Mouse (Mus musculus) lung, adult 18-20 months (tissue): ENCODE data around the gene 1810049J17Rik.

Source experiments
- DNase-seq, 2 experiments: peaks; one replicate each; pipeline ENCODE4 v3.0.0; 2022; ENCODE audit warnings: mixed read lengths in 2 of 2

1810049J17Rik gene

GRCm38 (mm10) chr15:12346916-12347315 is 25.2 kb upstream of the 1810049J17Rik start:
- DNase-seq = no peak

DNA sequence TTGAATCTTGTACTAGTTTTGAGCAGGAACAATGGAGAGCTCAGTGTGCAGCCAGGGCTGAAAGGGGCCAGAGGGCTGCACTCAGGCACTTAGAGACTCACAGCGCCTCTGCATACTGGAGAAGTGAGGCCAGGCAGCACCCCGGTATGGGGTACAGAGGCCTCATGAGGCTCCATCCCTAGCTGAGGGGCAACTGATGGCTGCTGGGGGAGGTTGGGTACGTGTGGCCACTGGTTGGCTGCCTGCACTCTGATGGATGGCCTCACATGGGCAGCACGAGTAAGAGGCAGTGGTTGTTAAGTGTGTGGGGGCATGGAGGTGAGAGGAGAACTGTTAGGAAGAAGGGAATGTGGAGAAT is 19.7 kb upstream of the 1810049J17Rik start:
- no peak for DNase-seq

DNA sequence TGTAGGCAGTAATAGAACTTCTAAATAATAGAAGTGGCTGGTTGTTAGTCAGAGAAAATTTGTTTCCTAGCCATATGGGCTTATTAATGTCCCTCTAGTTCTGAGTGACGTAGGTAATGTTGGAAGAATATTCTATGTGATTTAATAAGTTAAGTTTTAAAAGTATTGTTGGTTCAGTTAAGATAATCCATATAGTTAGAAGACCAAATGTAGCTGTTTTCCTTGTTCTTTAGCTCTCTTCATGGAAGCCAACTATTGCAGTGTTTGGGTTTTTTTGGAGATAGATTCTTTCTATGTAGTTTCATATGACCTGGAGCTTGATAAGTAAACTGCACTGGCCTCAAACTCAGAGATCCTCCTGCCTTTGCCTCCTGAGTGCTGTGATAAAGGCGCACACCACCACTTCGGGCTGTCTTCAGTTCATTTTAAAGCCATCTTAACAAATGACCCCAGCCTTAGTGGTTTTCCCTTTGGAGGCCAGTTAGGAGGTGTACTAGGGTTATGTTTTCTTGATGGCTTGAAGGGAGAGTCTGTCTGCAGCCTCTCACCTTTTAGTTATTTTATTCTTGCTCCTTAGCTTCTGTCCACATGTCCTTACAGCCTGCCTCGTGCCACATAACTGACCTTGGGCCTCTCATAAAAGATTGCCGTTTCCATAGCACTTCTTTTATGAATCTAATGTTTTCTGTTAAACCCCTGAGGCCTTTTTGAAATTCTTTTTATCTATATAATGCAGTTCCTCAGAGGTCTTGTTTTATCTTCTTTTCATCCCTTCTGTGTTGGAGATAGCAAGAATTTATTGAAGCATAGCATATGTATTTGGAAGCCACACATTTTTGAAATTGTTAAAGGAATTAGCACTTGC is 19.1 kb upstream of the 1810049J17Rik start:
- no peak for DNase-seq

DNA sequence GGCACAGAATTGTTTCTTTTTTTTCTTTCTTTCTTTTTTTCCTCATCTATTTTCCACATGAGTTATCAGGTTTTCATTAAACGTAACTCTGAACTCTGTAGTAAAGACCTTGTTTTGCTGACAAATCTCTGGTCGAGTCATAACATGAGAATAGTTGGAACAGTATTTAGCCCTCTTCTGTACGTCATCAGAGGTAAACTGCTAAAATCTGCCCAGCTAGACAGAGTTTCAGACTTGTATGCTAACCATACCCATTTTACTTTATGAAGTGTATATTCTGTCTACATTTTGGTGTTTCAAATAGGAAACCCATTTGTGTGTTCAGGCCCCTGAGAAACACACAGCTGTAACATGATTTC is 16.1 kb upstream of the 1810049J17Rik start:
- no peak for DNase-seq

DNA sequence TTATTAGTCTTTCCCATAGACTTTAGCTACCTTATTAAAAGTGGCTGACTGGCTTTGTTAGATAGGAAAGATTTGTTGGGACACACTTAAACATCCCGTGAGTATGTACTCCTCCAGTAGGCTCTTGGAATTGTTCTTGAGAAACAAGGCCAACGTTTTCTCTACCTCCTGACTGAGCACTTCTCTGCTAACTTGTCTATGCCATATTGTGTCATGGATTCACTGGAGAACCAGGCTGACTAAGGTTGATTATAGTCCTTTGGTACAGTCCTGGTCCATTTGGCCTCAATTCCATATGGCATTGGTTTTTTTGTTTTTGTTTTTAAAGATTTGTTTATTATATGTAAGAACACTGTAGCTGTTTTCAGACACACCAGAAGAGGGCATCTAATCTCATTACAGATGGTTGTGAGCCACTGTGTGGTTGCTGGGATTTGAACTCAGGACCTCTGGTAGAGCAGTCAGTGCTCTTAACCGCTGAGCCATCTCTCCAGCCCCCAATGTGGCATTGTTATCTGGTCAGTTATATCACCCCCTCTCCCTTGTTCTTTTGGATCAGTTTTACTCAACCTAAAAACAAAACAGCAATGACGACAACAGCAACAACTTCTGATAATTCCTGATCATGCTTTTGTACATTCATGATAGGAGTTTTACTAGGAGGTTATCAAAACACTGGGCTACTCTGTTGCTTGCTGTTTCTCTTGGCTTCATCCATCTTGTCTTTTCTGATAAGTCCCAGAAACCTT is 15.5 kb upstream of the 1810049J17Rik start:
- DNase-seq = no peak

DNA sequence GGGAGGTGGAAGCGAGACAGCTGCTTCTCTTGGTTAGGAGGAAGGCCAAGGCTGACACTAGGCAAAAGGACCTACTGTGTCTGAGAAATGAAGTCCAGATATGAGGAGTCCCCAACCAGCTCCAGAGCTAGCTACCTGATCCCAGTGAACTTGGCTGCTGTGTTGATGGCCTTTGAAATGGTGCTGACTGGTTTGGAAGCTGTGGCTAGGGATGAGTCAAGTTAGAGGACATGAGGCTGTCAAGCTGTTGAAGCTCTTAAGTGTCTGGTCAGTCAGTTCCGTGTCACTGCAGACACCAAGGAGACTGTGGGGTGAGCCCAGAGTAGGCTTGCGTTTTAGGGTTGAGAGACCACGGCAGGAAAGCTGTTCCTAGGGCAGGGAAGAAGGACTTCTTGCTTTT is 12.7 kb upstream of the 1810049J17Rik start:
- DNase-seq = no peak

DNA sequence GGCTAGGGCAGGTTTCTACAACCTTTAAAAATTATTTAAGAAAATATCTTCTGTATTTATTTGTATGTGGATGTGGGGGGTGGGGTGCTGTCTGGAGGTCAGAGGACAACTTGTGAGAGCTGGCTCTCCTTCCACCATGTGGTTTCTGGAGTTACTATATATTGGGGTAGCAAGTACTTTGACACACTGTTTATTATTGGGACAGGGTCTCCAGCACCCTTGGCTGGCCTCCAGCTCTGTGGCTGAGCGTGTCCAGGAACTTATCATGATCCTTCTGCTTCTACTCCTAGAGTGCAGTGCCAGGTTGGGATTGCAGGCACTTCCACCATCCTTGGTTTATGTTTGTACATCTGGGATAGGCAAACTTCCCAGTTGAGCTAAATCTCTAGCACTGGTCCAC is 9.6 kb upstream of the 1810049J17Rik start:
- DNase-seq = no peak

DNA sequence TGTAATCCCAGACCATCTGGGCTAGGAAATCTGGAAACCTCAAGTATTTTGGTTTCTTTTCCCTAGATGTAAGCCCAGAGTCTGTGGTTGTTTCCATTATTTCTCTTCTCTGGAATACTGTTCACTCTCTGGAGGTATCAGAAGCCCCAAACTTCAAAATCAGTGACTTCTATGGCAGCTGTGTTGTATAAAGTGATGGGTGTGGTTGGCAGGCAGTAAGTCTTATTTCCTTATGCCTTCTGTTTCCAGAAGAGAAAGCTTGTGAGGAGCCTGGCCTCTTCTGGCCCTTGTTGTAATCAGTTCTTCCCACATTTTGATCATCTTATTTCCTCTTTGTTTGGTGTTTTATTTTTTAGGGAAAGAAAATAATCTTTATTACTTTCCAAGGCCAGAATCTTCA is 9.2 kb upstream of the 1810049J17Rik start:
- DNase-seq = no peak

GRCm38 (mm10) chr15:12330389-12330788 is 8.7 kb upstream of the 1810049J17Rik start:
- no peak for DNase-seq

DNA sequence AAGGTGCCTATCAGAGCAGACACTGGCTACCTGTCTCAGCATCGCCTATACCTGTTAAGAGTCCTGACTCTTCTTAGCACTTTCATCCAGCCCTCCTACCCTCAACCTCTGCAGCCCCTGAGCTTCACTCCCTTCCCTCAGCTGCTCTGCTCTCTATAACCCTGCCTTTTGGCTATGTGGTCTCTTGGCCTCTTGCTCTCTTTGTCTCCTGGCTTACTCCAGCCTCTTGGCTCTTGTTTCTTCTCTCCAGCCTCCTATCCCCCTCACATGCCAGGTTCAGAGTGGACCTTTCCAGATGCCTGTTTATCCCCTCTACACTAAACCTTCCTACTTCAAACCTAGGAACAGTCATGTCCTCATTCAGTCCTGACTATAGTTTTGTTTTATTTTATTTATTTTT is 2.6 kb upstream of the 1810049J17Rik start:
- DNase-seq = no peak

DNA sequence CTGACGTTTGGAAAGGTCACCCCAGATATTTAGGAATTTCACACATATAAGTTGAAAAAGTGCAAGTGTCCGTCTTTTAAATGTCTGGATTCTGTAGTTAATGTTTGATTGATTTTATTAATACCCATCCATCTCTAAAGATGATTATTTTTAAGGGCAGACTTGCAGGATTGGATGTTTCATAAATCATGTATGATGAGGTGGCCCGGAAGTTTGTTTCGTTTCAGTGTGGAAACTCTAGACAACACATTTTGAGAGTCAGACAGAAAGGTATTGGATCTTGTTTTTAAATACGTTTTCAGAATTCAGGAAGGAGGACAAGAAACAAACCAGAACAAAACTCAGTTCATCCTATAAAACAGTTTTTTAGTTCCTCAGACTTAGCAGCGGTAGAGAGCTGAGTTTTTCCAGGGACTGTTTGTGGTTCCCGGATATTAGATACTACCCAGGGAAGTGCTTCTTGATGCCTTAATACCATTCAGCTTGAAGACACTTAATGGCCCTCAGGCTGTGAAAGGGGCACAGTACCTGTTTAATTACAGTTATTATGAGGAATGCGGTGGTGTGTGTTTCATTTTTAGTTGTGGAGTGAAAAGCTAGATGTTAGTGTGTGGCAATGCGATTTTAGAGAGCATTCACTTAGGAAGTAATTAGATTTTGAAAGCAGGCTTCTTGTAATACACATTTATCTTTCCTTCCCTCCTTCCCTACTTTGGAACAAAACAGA is 1.1 kb upstream of the 1810049J17Rik start:
- no peak for DNase-seq

- peak; percentile 93 to 95 for DNase-seq
Measured at GRCm38 (mm10) chr15:12321091-12321787, 460 bp downstream of the 1810049J17Rik start, which contains the start of gene Golph3. Gene Golph3, plus strand, starts transcription at chr15:12321450.

DNA sequence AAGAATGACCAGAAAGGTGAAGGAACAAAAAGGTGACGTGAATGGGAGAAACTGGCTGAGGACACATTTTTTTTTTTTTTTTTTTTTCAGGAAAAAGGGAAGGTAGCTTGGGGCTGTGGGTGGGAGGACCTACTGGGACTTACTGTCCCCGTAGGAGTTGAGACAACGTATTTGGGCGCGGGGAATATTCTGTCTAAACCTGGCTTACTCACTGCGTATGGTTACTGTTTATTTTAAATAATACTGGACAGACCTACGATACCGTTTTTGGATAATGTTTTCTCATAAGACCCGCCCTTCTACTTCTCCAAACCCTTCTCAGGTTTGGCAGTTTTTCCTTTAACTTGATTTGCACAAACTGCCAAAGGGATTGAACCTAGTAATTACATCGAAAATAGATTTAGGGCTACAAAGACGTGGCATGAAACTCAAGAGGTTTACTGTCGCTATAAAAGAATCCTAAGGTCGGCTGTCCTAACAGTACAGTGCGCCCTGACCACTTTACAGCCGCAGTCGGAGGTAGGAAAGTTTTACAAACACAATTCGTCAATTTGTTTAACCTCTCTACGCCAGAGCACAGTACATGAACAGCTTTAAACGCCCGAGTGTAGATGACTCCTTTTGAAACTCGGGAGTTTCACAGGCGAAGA is 1.1 kb downstream of the 1810049J17Rik start:
- DNase-seq = no peak

- no peak for DNase-seq
Measured at GRCm38 (mm10) chr15:12319889-12320288, 1.8 kb downstream of the 1810049J17Rik start.

DNA sequence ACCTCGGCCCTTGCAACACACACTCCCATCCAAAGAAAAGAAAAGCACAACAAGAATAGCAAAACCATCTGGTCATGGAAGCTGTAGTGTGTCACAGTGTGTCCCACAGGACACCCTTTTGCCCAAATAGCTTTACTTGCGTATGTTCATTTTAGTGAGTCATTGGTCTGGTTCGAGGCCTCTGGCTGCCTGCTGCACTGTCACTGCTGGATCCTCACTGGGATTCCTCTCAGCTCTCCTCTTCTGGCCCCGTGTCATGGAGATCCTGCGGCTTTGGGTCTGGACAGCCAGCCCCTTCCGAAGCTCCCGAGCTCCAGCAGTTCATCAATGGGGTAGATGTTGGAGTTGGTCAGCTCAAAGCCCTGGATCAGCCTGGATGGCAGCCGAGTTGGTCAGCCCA is 3.2 kb downstream of the 1810049J17Rik start:
- DNase-seq = no peak

DNA sequence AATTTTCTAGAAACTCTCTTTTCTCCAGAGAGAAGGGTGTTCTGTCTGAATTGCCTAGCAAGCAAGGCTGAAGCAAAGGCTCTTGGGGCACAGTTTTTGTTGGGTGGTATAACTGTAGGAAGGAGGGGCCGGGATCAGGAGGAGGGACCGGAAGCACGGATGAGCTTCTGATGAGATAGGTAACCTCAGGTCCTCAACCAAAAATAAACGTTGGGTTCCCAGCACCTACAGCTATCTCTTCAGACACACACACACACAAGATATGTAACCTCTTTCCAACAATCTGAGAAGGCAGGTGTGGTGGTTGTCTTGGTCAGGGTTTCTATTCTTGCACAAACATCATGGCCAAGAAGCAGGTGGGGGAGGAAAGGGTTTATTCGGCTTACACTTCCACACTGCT is 4.4 kb downstream of the 1810049J17Rik start:
- no peak for DNase-seq

GRCm38 (mm10) chr15:12315996-12316395 is 5.7 kb downstream of the 1810049J17Rik start:
- DNase-seq = no peak

DNA sequence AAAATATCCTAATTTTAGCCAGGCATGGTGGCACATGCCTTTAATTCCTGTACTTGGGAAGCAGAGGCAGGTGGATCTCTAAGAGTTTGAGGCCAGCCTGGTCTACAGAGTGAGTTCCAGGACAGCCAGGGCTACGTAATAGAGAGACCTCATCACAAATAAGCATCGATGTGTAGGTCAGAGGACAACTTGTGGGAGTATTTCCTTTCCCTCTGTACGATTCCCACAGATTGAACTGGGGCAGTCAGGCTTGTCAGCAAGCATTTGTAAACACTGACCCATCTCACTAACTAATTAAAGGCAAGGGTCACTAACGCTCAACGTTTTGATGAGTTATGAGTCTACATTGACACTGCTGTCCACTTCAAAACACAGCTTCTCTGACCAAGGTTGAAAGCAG is 7.1 kb downstream of the 1810049J17Rik start:
- no peak for DNase-seq

- DNase-seq = peak; percentile 54 to 75
Measured at GRCm38 (mm10) chr15:12313255-12313654, 8.4 kb downstream of the 1810049J17Rik start.

DNA sequence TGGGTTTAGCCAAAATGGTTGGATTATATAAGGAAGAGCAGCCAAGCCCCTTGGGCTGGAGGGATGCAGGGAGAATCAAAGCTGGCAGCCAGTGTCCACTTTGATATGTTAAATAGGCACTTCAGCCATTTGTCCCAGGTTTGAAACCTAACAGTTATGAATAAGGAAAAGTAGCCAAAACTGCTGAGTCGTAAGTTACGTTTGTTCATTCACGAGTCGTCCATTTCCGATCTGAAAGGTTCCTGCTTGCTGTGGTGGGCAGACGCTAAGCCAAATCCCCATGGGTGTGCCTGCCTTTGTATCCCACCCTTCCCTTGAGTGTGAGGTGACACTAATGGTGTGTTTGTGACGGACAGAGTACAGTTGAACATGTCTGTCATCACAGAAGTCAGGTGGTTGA is 10.2 kb downstream of the 1810049J17Rik start:
- no peak for DNase-seq

GRCm38 (mm10) chr15:12310676-12311075 is 11.0 kb downstream of the 1810049J17Rik start:
- DNase-seq = no peak

DNA sequence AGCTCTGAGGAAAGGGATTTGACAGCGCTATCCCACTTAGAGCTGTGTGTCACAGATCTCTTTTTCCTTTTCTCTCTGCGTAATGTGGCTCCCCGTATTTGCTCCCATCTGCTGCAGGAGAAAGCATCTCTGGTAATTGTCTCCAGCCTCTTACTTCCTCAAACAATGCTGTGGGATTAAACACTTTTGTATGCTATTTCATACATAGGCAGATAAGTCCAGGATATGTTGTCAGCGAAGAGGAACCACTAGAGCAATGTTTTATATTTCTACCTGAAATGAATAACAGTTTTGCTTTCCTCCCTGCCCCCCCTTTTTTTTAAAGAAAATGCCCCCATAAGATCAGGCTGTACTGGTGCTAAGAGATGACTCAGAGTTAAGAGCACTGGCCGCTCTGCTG is 13.2 kb downstream of the 1810049J17Rik start:
- no peak for DNase-seq
